Mouse (Mus musculus) cerebellum, postnatal 10 days (tissue): ENCODE measurements at regions not wholly inside any gene's neighbourhood (a gene's known extent, or its start where the extent isn't known, plus 50 kb on each side); places are given as distances from the start of the nearest gene placed in this dataset.

ENCODE experiments used
- DNase-seq, 2 experiments: peaks; one replicate each; pipeline ENCODE4 v3.0.0; 2021; ENCODE audit warnings: mixed read lengths in 2 of 2

DNA sequence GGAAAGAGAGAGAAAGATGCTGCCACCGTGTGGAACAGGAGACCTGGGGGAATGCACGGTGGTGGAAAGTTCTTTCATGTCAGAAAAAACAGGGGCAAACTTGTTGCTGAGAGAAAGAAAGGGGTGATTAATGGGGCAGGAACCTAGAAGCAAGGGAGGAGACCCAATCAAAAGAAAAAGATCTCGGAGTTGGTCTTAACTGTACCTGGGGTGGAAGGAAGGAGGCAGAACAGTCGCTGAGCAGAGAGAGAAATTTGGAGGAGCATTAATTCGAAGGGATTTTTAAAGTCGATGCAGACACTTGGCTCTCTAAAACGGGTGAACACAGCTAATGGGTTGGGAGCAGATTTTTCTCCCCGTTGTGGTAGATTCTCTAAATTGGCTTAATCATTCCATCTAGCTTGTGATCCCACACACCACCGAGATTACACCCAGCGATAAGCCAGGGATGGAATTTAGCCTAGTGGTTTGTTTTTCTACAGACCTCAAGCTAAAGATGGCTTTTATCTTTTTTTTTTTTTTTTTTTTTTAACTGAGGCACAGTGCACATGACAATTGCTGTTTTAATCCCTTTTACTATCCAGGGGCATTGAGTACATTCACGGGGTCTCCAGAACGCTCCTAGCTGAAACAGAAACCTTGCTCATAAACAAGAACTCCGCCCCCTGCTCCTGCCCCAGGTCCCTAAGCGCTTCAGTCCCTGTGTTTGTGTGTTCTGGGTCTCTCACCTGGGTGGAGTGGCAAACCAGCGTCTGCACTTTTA is 73.1 kb upstream of the Cpm start:
- no peak for DNase-seq

DNA sequence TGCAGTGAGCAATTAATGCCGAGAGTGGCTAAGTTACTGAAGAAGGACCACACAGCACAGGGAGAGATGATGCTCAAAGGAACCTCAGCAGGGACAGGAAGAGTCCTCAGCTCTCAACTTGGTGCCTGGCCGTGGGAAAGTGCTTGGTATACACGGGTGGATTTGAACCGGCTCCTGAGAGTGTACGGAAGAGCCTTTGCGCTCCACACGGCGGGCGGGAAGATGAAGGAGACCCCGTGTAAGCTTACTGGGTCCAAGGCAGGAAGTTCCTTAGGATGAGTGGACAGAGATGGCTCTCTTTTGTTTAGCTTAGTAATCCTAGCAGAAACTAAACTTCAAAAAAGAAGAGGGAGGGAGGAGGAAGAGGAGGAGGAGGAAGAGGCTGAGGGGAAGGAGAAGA is 73.8 kb upstream of the Cpm start:
- DNase-seq = no peak

DNA sequence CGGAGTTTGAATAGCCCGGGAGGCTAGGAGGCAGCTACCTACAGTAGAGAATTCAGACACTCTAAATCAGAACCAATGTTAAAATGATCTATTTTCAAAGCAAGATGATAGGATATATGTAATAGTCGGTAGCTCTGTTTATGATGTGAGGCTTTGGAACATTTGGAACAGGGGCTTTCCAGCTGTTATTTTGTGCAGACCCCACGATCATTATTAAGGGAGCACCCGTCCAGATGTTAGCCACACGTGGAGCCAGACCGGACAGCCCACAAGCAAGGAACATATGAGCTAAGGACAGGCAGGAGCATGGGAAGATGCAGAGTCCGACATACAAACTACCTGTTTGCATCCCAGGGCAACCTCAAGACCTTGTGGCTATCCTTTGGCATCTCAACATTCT is 74.3 kb upstream of the Cpm start:
- DNase-seq = no peak

GRCm38 (mm10) chr10:117554533-117554932 is 74.8 kb upstream of the Cpm start:
- no peak for DNase-seq

GRCm38 (mm10) chr10:117553211-117554186 is 75.8 kb upstream of the Cpm start:
- no peak for DNase-seq

- no peak for DNase-seq
These were observed 77.1 kb upstream of the Cpm start for GRCm38 (mm10) chr10:117552049-117552652.

- DNase-seq = no peak
These were observed 77.9 kb upstream of the Cpm start for GRCm38 (mm10) chr10:117551234-117552048.

- DNase-seq = no peak
These were observed 79.3 kb upstream of the Cpm start for GRCm38 (mm10) chr10:117549854-117550605.

DNA sequence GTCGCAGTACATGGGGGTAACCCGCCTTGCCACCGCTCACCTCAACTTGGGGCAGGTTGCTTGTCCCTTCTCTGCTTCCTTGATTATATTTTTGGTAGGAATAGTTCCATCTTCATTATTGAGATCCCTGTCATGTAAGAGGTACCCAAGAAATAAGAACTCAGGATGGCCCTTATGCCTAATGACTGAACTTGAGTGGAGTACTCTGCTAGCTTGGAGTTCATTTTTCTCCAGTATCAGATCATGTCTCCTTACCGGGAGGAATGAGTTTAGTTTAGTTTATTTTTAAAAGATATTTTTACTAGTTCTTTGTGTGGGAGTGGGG is 79.8 kb upstream of the Cpm start:
- DNase-seq = no peak

GRCm38 (mm10) chr10:117548775-117549505 is 80.4 kb upstream of the Cpm start:
- DNase-seq = no peak

DNA sequence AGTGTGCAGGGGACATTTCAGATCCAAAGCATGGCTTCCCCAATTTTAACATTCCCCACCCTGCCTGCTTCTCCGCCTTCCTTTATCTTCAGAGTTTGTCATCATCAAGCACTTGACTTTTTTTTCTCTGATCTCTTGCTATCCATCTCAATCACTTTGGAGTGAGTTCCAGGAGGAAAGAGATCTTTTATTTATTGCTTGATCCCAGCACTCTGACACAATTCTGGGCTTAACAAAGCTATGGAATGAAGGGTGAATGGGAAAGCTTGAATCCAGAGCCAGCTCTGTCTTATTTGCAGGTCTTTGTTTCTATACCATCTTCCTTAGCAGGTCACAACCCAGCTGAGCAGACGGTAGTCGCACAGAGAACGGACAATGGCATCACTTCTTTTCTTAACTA is 81.0 kb upstream of the Cpm start:
- no peak for DNase-seq

DNA sequence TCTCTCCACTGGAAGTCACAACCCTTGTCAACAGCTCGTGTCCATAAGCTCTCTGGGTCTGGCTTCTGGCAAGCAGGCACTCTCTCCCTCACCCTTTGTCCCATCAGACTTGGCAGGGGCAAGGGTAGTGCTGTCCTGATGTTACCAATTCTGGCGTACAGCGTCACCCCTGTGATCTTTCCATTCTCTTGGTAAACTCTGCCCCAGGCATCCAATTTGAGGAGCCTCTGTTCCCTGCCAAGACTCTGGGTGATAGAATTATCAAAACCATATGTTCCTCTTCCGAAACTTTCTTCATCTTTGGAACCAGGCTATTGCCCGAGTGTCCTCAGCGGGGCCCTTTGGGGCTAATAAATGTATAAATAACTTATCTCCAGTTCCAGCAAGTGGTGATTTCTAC is 82.0 kb upstream of the Cpm start:
- DNase-seq = no peak

GRCm38 (mm10) chr10:117545842-117546631 is 83.3 kb upstream of the Cpm start:
- DNase-seq = no peak

DNA sequence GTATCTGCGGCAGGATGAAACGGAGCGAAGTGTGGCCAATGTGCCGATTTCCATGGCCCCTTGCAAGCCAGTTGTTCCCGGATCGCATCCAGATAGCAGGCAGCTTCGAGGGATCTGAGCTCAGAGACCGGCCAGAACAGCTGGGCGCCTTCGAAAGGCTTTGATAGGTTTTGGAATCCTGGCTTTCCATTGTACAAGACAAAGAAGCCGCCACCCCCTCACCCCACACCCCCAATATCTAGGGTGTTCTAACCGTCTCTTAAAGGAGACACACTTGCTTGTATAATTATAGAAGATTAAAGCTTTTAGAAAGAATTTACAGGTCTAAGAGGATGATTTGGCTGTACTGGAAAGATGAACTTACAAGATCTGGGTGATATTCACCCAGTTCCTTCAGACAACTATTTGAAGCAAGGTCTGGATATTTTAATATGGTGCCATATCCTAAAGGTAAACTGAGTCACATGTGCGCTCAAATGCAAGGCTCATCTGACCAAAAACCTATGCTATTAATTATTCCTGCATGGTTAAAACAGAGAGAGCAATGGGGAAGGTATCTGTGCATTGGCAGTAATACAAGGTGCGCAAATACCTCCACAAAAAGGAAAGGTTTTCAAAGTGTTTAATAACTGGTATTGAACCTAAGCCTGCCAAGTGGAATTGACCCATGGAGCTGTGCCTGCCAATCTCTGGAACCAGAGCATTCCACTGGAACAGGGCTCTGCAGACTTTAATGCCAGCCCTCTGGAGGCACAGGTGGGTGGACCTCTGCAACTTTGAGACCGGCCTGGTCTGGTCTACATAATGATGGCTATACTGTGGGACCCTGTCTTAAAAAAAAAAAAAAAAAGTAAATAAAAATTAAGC is 84.4 kb upstream of the Cpm start:
- no peak for DNase-seq

GRCm38 (mm10) chr10:117543995-117544679 is 85.2 kb upstream of the Cpm start:
- DNase-seq = no peak

DNA sequence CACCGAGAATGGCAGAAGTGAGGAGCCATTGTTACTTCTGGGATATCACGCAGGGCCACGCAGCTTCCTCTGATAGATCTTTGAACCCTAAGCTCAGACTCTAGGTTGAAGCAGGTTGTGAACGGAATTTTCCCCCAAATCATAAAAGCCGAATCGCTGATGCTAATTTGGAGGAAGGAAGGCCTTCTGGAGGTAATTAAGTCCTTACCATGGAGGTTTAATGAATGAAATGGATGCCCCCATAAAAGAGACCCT is 85.7 kb upstream of the Cpm start:
- no peak for DNase-seq

DNA sequence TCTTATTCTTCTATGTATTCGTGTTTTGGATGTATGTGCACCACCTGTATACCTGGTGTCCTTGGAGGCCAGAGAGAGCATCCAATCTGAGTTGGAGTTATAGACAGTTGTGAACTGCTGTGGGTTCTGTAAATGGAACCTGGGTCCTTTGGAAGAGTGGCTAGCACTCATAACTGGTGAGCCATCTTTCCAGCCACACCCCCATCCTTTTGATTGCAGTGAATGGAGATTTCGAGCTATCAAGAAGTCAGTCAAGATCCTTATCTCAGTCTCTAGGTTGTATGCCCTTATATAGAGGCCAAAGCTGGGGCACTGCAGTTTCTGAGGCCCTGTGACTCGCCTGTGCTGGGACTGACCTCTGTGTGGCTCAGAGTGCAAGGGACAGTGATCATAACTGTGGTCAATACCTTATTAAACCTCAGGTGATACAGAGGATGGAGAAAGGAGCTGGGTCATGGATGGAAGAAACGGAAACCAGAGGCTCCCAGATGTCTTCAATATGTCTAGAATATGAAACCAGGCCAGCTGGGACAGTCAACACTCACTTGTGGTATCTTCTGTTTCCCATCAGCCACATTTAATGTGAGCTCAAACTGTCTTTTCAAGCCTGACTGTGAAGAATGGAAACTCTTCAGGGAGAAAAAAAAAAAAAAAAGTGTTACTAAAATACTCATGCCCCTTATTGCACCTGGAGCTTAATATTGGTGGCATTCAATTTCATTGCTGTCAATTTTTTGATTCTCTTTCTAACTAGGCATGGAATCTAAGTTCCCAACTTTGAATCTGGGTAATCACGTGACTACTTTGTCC is 86.2 kb upstream of the Cpm start:
- no peak for DNase-seq

- no peak for DNase-seq
These were observed 86.9 kb upstream of the Cpm start for GRCm38 (mm10) chr10:117542351-117542750.
